Mouse (Mus musculus): ENCODE results near the gene Fam129a. TPM values are rescaled to one million over a fixed set of nuclear protein-coding genes. Genes with fewer than 3 reads are reported as not detected.

The Fam129a gene
- polyA plus RNA-seq, 1 experiment from 2014 or later = 13.1 TPM

DNA sequence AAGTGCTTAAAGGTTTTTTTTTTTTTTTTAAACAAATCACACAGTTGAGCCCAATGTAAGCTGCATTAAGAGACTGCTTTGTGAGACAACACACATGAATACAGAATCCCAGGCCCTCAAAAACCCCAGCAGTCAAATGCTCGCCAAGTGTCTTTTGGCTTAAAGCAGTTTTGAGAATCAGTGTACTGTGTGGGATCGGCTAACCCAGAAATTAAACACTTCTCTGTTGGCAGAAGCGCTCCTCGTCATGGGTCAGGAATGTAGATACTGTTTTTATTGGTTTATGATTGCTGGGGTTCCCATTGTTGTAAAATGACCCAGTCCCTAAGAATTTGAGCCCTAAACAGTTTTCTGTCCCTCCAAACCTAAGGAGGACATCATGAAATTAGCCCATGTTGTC lies 107.0 kb downstream of the Fam129a start:
- 0 out of 2 replicates have a peak, but pooled peaks have one; percentile 4 for TF ChIP-seq EP300 (IDR thresholded peaks at IDR 0.05)
- TF ChIP-seq CTCF (IDR thresholded peaks at IDR 0.05) = no peak
- no peaks in the 10 kb centered on the region for H3K9me3 ChIP-seq (ENCODE audit: low read length)
- ATAC-seq = peak; percentile 33

DNA sequence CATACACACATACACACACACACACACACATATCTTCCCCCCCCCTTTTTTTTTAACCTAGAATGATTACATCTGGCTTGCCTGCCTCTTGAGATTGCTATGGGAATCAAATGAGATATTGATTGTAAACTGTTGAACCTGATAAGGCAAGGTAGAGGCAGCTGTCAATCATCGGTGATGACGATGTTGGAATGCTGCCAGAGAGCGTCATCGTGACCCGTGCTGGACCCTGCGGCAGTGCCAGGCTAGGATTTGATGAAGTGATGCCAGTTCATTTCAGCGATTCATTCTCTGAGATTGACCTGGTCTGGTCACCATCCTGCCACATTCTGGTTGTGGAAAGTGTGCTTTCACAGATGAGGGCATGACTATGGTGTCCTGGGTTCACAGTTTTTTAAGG lies 108.2 kb downstream of the Fam129a start:
- no peak overlapping the region for H3K4me3 ChIP-seq (ENCODE audit: low read depth, low read length)
- WGBS = 80% methylated on average over 7 of the region's 7 CpGs
- no peak overlapping the region for H3K4me2 ChIP-seq (replicated peaks; ENCODE audit: low read depth, low read length)
- TF ChIP-seq EP300 (IDR thresholded peaks at IDR 0.05) (no peak), CTCF (IDR thresholded peaks at IDR 0.05) (no peak)
- no peaks in the 10 kb centered on the region for H3K36me3 ChIP-seq (ENCODE audit: insufficient read depth, low read length)
- ATAC-seq (no peak), DNase-seq (ENCODE audit: low spot score) (no peak)
- no peaks in the 10 kb centered on the region for H3K27me3 ChIP-seq (replicated peaks; ENCODE audit: insufficient read depth, low read length)
- no peak overlapping the region for H3K9ac ChIP-seq (replicated peaks; ENCODE audit: low read depth)
- no peak overlapping the region for H3K27ac ChIP-seq (ENCODE audit: low read length)
- H3K4me1 ChIP-seq (ENCODE audit: insufficient read depth, low read depth, low read length) = no peaks in the 10 kb centered on the region
- no peaks in the 10 kb centered on the region for H3K9me3 ChIP-seq (ENCODE audit: low read length)

More for the DNA sequence above, 107.0 kb downstream of the Fam129a start:
- no peak overlapping the region for H3K27ac ChIP-seq (ENCODE audit: low read length)
- H3K4me2 ChIP-seq (replicated peaks; ENCODE audit: low read depth, low read length) = no peak overlapping the region
- H3K27me3 ChIP-seq (replicated peaks; ENCODE audit: insufficient read depth, low read length) = no peaks in the 10 kb centered on the region
- no peak overlapping the region for H3K9ac ChIP-seq (replicated peaks; ENCODE audit: low read depth)
- H3K4me1 ChIP-seq (ENCODE audit: insufficient read depth, low read depth, low read length) = no peaks in the 10 kb centered on the region
- 44% methylated on average over 4 of the region's 4 CpGs for WGBS
- H3K4me3 ChIP-seq (ENCODE audit: low read depth, low read length) = no peak overlapping the region
- no peaks in the 10 kb centered on the region for H3K36me3 ChIP-seq (ENCODE audit: insufficient read depth, low read length)
- peak; percentile 8 for DNase-seq (ENCODE audit: low spot score)

DNA sequence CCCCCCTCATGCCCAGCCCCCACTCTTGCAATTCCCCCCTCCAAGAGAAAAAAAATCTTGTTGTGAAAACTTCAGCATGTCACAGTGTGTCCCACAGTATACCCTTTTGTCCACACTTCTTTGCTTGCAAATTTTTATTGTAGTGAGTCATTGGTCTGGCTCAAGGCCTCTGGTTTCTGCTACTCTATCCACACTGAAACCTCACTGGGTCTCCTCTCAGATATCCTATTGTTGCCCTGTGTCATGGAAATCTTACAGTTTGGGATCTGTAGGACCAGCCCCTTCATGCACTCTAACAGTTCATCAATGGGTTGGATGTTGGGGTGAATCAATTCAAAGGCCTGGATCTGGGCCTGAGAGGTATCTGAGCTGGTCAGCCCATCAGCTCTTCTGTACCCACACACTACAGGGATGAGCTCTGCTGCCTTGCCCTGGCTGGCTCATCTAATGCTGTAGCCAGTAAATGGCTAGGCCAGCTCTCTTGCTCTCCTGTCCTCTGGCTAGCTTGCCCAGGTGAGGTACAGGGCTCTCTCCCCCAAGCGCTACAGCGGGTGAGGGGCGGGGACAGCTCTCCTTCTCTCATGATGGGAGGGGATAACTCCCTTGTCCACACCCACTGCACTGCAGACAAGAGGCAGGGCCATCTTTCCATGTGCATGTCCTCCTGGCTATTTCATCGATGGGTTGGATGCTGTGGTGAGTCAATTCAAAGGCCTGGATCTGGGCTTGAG lies 109.1 kb downstream of the Fam129a start:
- ATAC-seq = no peak
- Histone ChIP-seq H3K27me3 (replicated peaks; ENCODE audit: insufficient read depth, low read length) (no peaks in the 10 kb centered on the region), H3K27ac (ENCODE audit: low read length) (no peak overlapping the region), H3K36me3 (ENCODE audit: insufficient read depth, low read length) (no peaks in the 10 kb centered on the region), H3K4me2 (replicated peaks; ENCODE audit: low read depth, low read length) (no peak overlapping the region), H3K4me1 (ENCODE audit: insufficient read depth, low read depth, low read length) (no peaks in the 10 kb centered on the region), H3K9ac (replicated peaks; ENCODE audit: low read depth) (no peak overlapping the region), H3K9me3 (ENCODE audit: low read length) (no peaks in the 10 kb centered on the region), H3K4me3 (ENCODE audit: low read depth, low read length) (no peak overlapping the region)
- no peak for DNase-seq (ENCODE audit: low spot score)
- WGBS = 93% methylated on average over 4 of the region's 4 CpGs
- TF ChIP-seq CTCF (IDR thresholded peaks at IDR 0.05) (no peak), EP300 (IDR thresholded peaks at IDR 0.05) (no peak)

DNA sequence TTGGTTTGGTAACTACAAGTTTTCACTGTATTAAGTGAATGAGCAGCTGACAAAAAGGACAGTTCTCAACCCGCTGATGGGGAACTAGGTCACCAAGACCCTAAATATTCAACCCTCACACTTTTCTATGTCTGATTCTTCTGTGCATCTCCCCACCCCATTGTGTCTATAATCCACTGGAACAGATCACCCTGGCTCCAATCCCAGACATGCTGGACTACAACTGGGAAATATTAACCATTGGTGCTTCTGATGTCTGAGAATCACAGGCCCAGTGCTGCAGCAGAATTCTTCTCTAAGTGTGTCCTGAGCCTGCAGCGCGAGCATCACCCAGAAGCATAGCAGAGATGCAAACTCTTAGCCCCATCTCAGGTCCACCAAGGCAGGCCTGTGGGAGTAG lies 110.0 kb downstream of the Fam129a start:
- Histone ChIP-seq H3K9me3 (ENCODE audit: low read length) (no peaks in the 10 kb centered on the region), H3K27ac (ENCODE audit: low read length) (no peak overlapping the region), H3K9ac (replicated peaks; ENCODE audit: low read depth) (no peak overlapping the region), H3K4me1 (ENCODE audit: insufficient read depth, low read depth, low read length) (peaks cover 7% of the 10 kb centered on the region; the same call in 1 of the 2 replicates), H3K4me3 (ENCODE audit: low read depth, low read length) (no peak overlapping the region), H3K27me3 (replicated peaks; ENCODE audit: insufficient read depth, low read length) (no peaks in the 10 kb centered on the region), H3K4me2 (replicated peaks; ENCODE audit: low read depth, low read length) (no peak overlapping the region), H3K36me3 (ENCODE audit: insufficient read depth, low read length) (no peaks in the 10 kb centered on the region)
- DNase-seq (ENCODE audit: low spot score) (no peak), ATAC-seq (no peak)
- 90% methylated on average over 3 of the region's 3 CpGs for WGBS
- TF ChIP-seq EP300 (IDR thresholded peaks at IDR 0.05) (no peak), CTCF (IDR thresholded peaks at IDR 0.05) (no peak)

DNA sequence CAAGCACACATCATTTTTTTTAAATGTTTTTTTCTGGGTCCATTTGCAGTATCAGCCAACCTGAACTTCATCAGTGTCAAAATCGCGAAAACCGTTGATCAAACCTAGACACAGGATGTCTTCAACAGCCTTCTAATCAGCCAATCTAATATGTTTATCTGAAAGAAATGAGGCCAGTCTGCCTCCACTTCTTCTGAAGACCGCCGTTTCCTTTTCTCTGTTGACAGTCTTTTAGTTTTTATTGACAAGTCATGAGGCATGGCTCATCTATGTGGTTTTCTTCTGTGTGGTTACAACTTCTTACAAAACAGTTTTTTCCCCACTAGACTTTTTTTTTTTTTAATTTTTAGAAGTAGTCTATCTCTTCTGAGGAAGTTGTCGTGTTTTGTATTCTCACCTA lies 111.9 kb downstream of the Fam129a start:
- H3K27me3 ChIP-seq (replicated peaks; ENCODE audit: insufficient read depth, low read length) = no peaks in the 10 kb centered on the region
- no peak overlapping the region for H3K4me2 ChIP-seq (replicated peaks; ENCODE audit: low read depth, low read length)
- ATAC-seq (no peak), DNase-seq (ENCODE audit: low spot score) (no peak)
- 64% methylated on average over 6 of the region's 6 CpGs for WGBS
- TF ChIP-seq CTCF (IDR thresholded peaks at IDR 0.05) = no peak
- TF ChIP-seq EP300 (IDR thresholded peaks at IDR 0.05) = no peak
- H3K9me3 ChIP-seq (ENCODE audit: low read length) = no peaks in the 10 kb centered on the region
- H3K4me3 ChIP-seq (ENCODE audit: low read depth, low read length) = no peak overlapping the region
- no peaks in the 10 kb centered on the region for H3K36me3 ChIP-seq (ENCODE audit: insufficient read depth, low read length)
- no peak overlapping the region for H3K27ac ChIP-seq (ENCODE audit: low read length)
- no peak overlapping the region for H3K9ac ChIP-seq (replicated peaks; ENCODE audit: low read depth)
- H3K4me1 ChIP-seq (ENCODE audit: insufficient read depth, low read depth, low read length) = peaks cover 15% of the 10 kb centered on the region; the same call in 1 of the 2 replicates

- H3K4me3 ChIP-seq (ENCODE audit: low read depth, low read length) = no peak overlapping the region
- no peak overlapping the region for H3K27ac ChIP-seq (ENCODE audit: low read length)
- peaks cover 17% of the 10 kb centered on the region; the same call in 1 of the 2 replicates for H3K4me1 ChIP-seq (ENCODE audit: insufficient read depth, low read depth, low read length)
- H3K9ac ChIP-seq (replicated peaks; ENCODE audit: low read depth) = no peak overlapping the region
- H3K4me2 ChIP-seq (replicated peaks; ENCODE audit: low read depth, low read length) = no peak overlapping the region
- DNase-seq (ENCODE audit: low spot score) (no peak), ATAC-seq (no peak)
- no peak for TF ChIP-seq CTCF (IDR thresholded peaks at IDR 0.05)
- TF ChIP-seq EP300 (IDR thresholded peaks at IDR 0.05) = no peak
- WGBS = 77% methylated on average over 7 of the region's 7 CpGs
- H3K27me3 ChIP-seq (replicated peaks; ENCODE audit: insufficient read depth, low read length) = no peaks in the 10 kb centered on the region
- no peaks in the 10 kb centered on the region for H3K9me3 ChIP-seq (ENCODE audit: low read length)
- H3K36me3 ChIP-seq (ENCODE audit: insufficient read depth, low read length) = no peaks in the 10 kb centered on the region
Observed at GRCm38 (mm10) chr1:151684451-151684892, 113.5 kb downstream of the Fam129a start.

All from lung, postnatal 0 days (tissue).